Mouse (Mus musculus) midbrain, embryonic 10.5 days (tissue): Measurements from ENCODE around the gene Mob3a. TPM values are rescaled to one million over a fixed set of nuclear protein-coding genes. Genes with fewer than 3 reads are reported as not detected.

Experiments
- DNase-seq: peaks from one replicate; pipeline ENCODE4 v3.0.0-alpha.2; 2017; ENCODE audit warnings: low spot score
- H3K27ac ChIP-seq: fragments of 300-500 bp; sonication (generic); replicated peaks from 2 replicates; pipeline ENCODE4 v1.5.1; 2016; ENCODE audit warnings: mild to moderate bottlenecking
- H3K27me3 ChIP-seq: fragments of 300-500 bp; sonication (generic); 2 replicates; pipeline ENCODE4 v1.6.1; 2016; ENCODE audit warnings: low read depth, mild to moderate bottlenecking; ENCODE audit not compliant: poor library complexity, severe bottlenecking
- H3K36me3 ChIP-seq: fragments of 300-500 bp; sonication (generic); 2 replicates; pipeline ENCODE4 v1.6.1; 2016; ENCODE audit warnings: mild to moderate bottlenecking, moderate library complexity
- H3K4me1 ChIP-seq: fragments of 300-500 bp; sonication (generic); 2 replicates; pipeline ENCODE4 v1.6.1; 2016
- H3K4me3 ChIP-seq: fragments of 300-500 bp; sonication (generic); 2 replicates; pipeline ENCODE4 v1.5.1; 2016; ENCODE audit warnings: mild to moderate bottlenecking, moderate library complexity
- H3K9me3 ChIP-seq: fragments of 300-500 bp; sonication (generic); replicated peaks from 2 replicates; pipeline ENCODE4 v1.6.1; 2016; ENCODE audit warnings: mild to moderate bottlenecking
- WGBS: fragments of 180-500 bp; shearing (Covaris S2); methylation state at CpG from one replicate; pipeline ENCODE4 v1.1.7; 2016; 5-methylcytosine and 5-hydroxymethylcytosine counted together
- polyA plus RNA-seq: library from polyadenylated mRNA; unstranded; fragments of >200 nt; fragmentation: Nextera tagmentation; extraction: Ambion mirVana; gene quantifications from 2 replicates; pipeline ENCODE4 v1.2.1, GENCODE M21; 2016

The Mob3a gene
- polyA plus RNA-seq, 1 experiment from 2014 or later, result 69.9 TPM

DNA sequence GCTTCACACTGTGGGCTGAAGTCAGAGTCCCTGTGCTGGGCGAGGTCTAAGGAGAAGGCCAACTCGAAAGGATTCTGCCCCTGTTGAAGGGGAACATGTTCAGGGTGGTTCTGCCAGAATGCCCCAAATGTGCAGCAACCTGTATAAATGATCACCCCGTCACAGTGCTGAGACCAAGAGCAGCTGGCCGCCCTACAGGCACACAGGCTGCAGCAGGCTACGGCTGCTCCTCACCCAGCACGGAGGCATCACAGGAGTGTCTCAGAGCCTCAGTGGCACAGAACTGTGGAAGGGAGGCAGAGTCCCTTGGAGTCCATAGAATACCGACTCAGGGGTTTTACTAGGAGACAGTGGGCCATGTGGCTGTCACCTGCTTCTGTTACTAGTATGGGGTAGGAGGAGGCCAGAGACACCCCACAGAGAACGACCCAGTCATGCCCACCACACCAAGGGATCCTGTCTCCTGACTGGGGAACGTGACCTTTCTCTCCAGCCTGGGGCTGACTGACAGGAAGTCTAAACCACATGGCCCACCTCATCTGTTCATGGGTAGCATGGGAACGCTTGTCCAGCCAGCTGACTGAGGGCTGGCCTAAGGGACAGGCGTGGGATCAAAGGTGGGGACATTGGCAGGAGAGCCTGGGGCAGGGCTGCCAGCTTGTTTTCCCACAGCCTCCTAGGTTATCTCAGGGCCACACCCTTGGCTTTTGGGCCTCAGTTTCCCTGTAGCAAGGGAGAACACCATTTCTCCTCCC, 29.7 kb downstream of the Mob3a start:
- H3K4me1 ChIP-seq, result peaks cover 33% of the 10 kb centered on the region
- no peak for DNase-seq
- H3K27ac ChIP-seq, result 0 out of 2 replicates have a peak overlapping the region, but pooled peaks have one; percentile 13
- peaks cover 70% of the 10 kb centered on the region for H3K36me3 ChIP-seq
- H3K27me3 ChIP-seq, result no peaks in the 10 kb centered on the region
- H3K4me3 ChIP-seq, result peak overlapping the region; percentile 14; the same call in 1 of the 2 replicates
- H3K9me3 ChIP-seq, result no peaks in the 10 kb centered on the region
- 88% methylated on average over 11 of the region's 11 CpGs for WGBS

GRCm38 (mm10) chr10:80671251-80671650, 30.5 kb downstream of the Mob3a start:
- Histone ChIP-seq H3K27ac (no peak overlapping the region), H3K36me3 (peaks cover 79% of the 10 kb centered on the region), H3K27me3 (no peaks in the 10 kb centered on the region), H3K4me1 (peaks cover 30% of the 10 kb centered on the region), H3K9me3 (no peaks in the 10 kb centered on the region), H3K4me3 (0 out of 2 replicates have a peak overlapping the region, but pooled peaks have one; percentile 1)
- WGBS, result 94% methylated on average over 4 of the region's 4 CpGs
- DNase-seq, result no peak

- Histone ChIP-seq H3K36me3 (peaks cover 86% of the 10 kb centered on the region), H3K9me3 (no peaks in the 10 kb centered on the region), H3K4me1 (peaks cover 37% of the 10 kb centered on the region), H3K27me3 (no peaks in the 10 kb centered on the region), H3K27ac (no peak overlapping the region), H3K4me3 (no peak overlapping the region)
- WGBS, result 98% methylated on average over 2 of the region's 2 CpGs
- DNase-seq, result no peak
Measured at GRCm38 (mm10) chr10:80670531-80670930, 31.2 kb downstream of the Mob3a start.

DNA sequence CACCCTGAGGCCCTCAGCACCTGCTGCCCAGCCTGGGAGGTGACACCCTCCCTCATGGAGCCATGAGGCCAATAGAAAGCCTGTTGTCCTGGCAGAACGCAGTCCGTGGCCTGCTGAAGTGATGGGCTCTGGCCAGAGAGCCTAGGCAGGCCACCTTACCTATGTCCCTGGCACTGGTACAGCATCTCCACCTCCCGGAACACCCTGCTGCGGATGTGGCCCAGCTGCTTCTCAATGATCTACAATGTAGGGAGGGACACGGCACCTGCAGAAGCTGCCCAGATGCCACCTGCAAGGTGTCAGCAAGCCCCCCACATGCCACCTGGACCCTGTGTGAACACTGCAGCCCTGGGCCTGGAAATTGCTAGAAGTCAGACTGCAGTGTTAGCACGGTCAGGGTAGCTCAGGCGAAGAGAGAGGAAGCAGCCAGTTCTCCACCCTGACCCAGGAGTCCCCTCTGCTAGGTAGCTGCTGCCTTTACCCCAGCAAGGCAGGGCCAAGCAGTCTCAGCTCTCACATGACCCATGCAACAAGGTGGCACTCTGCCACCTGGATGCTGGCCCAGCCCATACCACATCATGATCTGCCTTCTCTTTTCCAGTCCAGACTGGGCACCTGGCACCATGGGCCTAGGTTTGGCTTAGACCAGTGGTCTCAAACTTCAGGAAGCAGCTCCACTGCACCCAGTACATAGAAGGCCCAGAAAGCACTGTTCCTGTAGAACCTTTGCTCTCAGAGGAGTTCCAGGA, 31.9 kb downstream of the Mob3a start:
- Histone ChIP-seq H3K4me1 (peaks cover 38% of the 10 kb centered on the region), H3K4me3 (no peak overlapping the region; the same call in 1 of the 2 replicates), H3K36me3 (peaks cover 90% of the 10 kb centered on the region), H3K9me3 (no peaks in the 10 kb centered on the region), H3K27ac (no peak overlapping the region), H3K27me3 (no peaks in the 10 kb centered on the region)
- no peak for DNase-seq
- WGBS, result 93% methylated on average over 7 of the region's 7 CpGs

DNA sequence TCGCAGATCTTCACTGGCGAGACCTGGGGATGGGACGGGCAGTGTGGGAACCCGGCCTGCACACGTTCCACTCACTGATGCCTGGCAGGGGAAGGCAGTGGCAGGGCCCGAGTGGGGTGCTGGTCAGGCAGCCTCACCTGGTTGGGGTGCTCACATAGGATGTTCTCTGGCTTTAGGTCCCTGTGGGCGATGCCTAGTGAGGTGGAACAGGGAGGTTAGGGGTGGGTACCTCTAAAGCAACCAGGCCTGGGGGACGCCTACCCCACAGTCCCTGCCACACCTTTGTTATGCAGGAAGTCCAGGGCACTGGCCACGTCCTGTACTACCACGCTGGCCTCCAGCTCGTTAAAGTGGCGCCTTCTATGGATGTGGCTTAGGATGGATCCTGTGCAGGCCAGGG, 32.8 kb downstream of the Mob3a start:
- WGBS, result 94% methylated on average over 12 of the region's 12 CpGs
- Histone ChIP-seq H3K4me3 (no peak overlapping the region), H3K9me3 (no peaks in the 10 kb centered on the region), H3K36me3 (peaks cover 89% of the 10 kb centered on the region), H3K4me1 (peaks cover 34% of the 10 kb centered on the region), H3K27ac (no peak overlapping the region), H3K27me3 (no peaks in the 10 kb centered on the region)
- no peak for DNase-seq

DNA sequence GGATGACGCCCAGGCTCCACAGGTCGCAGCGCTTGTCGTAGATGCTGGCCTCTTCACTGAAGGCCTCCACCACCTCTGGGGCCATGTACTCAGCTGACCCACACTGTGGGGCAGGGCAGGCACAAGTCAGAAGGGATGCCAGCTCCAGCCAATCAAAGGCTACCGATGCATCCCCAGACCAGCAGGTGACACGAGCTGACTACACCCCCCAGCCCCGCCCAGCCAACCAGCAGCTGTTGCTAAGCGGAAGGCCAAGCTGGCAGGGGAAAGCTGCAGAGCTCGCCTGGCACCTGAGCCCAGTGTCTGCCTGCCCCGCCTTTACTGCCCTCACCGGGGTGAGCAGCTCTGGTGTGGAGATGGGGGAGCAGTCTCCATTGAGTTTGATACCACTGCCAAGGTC, 33.2 kb downstream of the Mob3a start:
- Histone ChIP-seq H3K27me3 (no peaks in the 10 kb centered on the region), H3K4me1 (peaks cover 30% of the 10 kb centered on the region), H3K4me3 (no peak overlapping the region), H3K36me3 (peaks cover 85% of the 10 kb centered on the region), H3K27ac (no peak overlapping the region), H3K9me3 (no peaks in the 10 kb centered on the region)
- DNase-seq, result no peak
- WGBS, result 90% methylated on average over 11 of the region's 11 CpGs

GRCm38 (mm10) chr10:80666837-80667412, 34.9 kb downstream of the Mob3a start:
- Histone ChIP-seq H3K27ac (no peak overlapping the region), H3K4me1 (peaks cover 29% of the 10 kb centered on the region), H3K27me3 (no peaks in the 10 kb centered on the region), H3K36me3 (peaks cover 68% of the 10 kb centered on the region), H3K9me3 (no peaks in the 10 kb centered on the region), H3K4me3 (peak overlapping the region; percentile 11; the same call in 1 of the 2 replicates)
- no peak for DNase-seq
- 86% methylated on average over 19 of the region's 19 CpGs for WGBS

GRCm38 (mm10) chr10:80665981-80666733, 35.6 kb downstream of the Mob3a start:
- peak overlapping the region; percentile 11; the same call in 1 of the 2 replicates for H3K4me3 ChIP-seq
- no peaks in the 10 kb centered on the region for H3K9me3 ChIP-seq
- WGBS, result 81% methylated on average over 10 of the region's 10 CpGs
- DNase-seq, result no peak
- H3K4me1 ChIP-seq, result peaks cover 29% of the 10 kb centered on the region
- no peaks in the 10 kb centered on the region for H3K27me3 ChIP-seq
- no peak overlapping the region for H3K27ac ChIP-seq
- peaks cover 61% of the 10 kb centered on the region for H3K36me3 ChIP-seq

- Histone ChIP-seq H3K27ac (no peak overlapping the region), H3K36me3 (peaks cover 54% of the 10 kb centered on the region)
Measured at GRCm38 (mm10) chr10:80665459-80665858, 36.3 kb downstream of the Mob3a start.

DNA sequence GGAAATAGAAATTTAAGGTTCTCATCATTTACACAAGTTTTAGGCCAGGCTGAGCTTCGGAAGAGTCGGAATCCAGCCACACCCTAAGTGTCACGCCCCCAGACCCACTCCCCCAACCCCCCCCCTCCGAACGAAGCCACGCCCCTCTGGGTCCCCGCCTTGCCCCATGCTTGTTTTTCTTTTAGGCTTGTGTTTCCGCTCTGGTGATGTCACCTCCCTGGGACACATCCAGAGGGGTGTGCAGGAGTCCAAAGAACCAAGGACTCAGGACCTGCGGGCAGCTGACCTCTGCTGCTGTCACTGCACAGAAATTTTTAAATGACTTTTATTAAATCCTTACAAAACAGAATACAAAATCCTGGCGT, 36.8 kb downstream of the Mob3a start:
- Histone ChIP-seq H3K36me3 (peaks cover 49% of the 10 kb centered on the region), H3K9me3 (no peaks in the 10 kb centered on the region), H3K4me1 (peaks cover 29% of the 10 kb centered on the region), H3K4me3 (0 out of 2 replicates have a peak overlapping the region, but pooled peaks have one; percentile 16), H3K27ac (no peak overlapping the region; the same call in 1 of the 2 replicates), H3K27me3 (no peaks in the 10 kb centered on the region)
- 15% methylated on average over 10 of the region's 10 CpGs for WGBS
- peak; percentile 36 for DNase-seq

More at GRCm38 (mm10) chr10:80665459-80665858, 36.3 kb downstream of the Mob3a start:
- Histone ChIP-seq H3K4me1 (peaks cover 29% of the 10 kb centered on the region), H3K9me3 (no peaks in the 10 kb centered on the region), H3K27me3 (no peaks in the 10 kb centered on the region), H3K4me3 (0 out of 2 replicates have a peak overlapping the region, but pooled peaks have one; percentile 3)
- 79% methylated on average over 4 of the region's 4 CpGs for WGBS
- DNase-seq, result no peak

GRCm38 (mm10) chr10:80664197-80665015, 37.4 kb downstream of the Mob3a start:
- Histone ChIP-seq H3K36me3 (peaks cover 43% of the 10 kb centered on the region), H3K4me1 (peaks cover 29% of the 10 kb centered on the region), H3K9me3 (no peaks in the 10 kb centered on the region), H3K4me3 (peak overlapping the region; percentile 16; the same call in 1 of the 2 replicates), H3K27me3 (no peaks in the 10 kb centered on the region), H3K27ac (no peak overlapping the region; the same call in 1 of the 2 replicates)
- no peak for DNase-seq
- WGBS, result 47% methylated on average over 16 of the region's 16 CpGs
